Mouse (Mus musculus) olfactory bulb, adult 2 months (tissue): ENCODE data around the gene Lcn8.

Experiments
- CTCF ChIP-seq: fragments of 200-500 bp; IDR thresholded peaks from 2 replicates; pipeline ENCODE4 v1.5.1; 2012; ENCODE audit warnings: low read depth, mild to moderate bottlenecking, low read length, moderate library complexity; ENCODE audit not compliant: insufficient read depth
- POLR2A ChIP-seq: fragments of 200-500 bp; IDR thresholded peaks from 2 replicates; pipeline ENCODE4 v1.6.1; 2012; ENCODE audit warnings: mild to moderate bottlenecking, low read depth, low read length, moderate library complexity; ENCODE audit not compliant: insufficient read depth

DNA sequence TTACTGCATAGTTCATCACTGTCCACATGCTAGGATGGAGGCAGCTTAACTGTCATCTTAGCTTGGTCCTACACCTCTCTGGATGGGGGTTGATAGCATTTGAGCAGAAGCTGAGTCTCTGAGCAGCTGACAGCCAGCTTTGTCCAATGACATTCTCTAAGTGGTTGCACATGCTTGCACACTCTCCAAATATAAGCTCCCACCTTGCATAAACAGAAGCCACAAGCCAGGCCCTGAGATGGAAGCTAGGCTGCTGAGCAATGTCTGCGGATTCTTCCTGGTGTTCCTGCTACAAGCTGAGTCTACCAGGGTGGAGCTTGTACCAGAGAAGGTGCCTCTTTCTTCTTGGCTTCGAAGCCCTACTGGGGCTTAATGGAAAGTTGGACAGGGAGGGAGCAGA is at the start of gene Lcn8:
- no peak for TF ChIP-seq POLR2A
- TF ChIP-seq CTCF = no peak
